Mouse (Mus musculus) lung, adult 18-20 months (tissue): Measurements from ENCODE around the gene Gm1043.

Source experiments
- DNase-seq, 2 experiments: peaks; one replicate each; pipeline ENCODE4 v3.0.0; 2022; ENCODE audit warnings: mixed read lengths in 2 of 2

Gm1043 gene

GRCm38 (mm10) chr5:37085241-37085640 lies at the start of gene Gm1043:
Gene Gm1043, plus strand, starts transcription at chr5:37085370.
- DNase-seq: no peak

GRCm38 (mm10) chr5:37035896-37036295 lies 49.3 kb upstream of the Gm1043 start:
- DNase-seq: no peak

- DNase-seq: no peak
These were observed 48.3 kb upstream of the Gm1043 start for GRCm38 (mm10) chr5:37036884-37037283.

GRCm38 (mm10) chr5:37039908-37040307 lies 45.3 kb upstream of the Gm1043 start:
- DNase-seq: no peak

DNA sequence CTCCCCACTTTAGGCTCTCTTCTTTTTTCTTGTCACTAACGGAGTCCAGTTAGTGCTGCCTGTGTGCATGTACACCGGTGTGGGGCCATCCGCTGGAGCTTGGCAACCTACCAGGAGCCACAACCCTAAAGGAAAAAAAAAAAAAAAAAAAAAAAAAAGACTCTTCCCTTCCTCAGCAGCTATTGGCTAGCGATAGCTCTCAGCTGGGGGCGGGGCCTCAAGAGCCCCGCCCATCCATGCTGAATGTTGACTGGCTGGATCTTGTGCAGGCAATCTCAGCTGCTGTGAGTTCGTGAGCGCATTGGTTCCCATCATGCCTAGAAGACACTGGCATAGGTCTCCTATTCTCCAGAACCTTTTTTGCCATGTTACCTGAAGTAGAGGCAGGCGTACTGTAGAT lies 44.5 kb upstream of the Gm1043 start:
- no peak for DNase-seq

DNA sequence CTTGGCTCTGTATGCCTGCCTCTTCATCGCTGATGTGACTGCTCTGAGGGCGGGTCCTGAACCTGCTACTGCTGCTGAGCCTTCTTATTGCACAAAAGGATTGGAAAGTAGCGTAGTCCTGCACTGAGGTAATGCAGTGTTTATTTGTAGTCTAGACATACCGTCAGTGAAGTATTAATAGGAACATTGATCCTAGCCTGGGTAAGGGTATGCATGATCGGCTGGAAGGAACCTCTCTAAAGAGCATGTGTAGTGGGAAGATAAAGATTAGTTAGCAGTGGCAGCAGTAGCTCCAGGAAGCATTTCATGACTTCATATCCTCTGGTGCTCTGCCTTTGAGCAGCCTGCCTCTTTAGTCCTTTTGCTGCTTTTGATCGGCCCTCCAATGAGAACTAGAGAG lies 43.5 kb upstream of the Gm1043 start:
- no peak for DNase-seq

DNA sequence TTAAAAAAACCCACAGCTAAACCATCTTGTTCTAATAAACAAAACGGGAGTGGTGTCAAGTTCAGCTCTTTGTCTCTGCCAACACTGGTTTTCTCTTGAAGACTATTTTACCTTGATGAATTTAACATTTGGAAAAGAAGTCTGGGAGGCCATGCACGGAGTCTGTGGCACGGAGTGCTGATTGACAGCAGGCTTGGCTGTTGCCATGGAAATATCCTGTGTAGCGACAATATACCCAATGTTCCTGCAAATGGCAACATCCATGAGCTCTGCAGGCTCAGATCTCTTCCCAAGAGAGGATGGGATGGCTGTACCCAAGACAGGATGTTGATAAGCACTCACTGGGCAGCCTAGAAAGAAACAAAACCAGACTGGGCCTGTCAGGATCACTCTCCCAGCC lies 42.2 kb upstream of the Gm1043 start:
- no peak for DNase-seq

DNA sequence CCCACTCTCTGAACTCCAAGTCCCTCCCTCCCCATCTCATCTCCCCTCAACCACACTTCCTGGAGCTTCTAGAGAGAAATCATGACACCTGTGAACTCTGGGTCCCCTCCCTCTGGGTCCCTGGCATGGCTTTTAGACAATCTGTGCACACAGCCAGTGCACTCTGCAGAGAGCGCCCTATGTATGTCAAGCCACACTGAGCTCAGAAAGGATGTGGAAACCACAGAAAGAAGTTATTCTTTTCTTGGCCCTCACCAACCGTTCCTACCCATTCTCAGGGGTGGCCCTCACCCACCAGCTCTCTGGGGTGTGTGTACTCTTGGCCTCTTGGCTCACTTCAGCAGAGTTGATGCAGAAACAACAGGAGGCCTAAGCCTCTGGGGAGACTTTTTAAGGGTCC lies 40.4 kb upstream of the Gm1043 start:
- DNase-seq: peak in 1 of 2 experiments; percentile 29

GRCm38 (mm10) chr5:37045582-37045981 lies 39.6 kb upstream of the Gm1043 start:
- no peak for DNase-seq

- no peak for DNase-seq
These were observed 38.4 kb upstream of the Gm1043 start for GRCm38 (mm10) chr5:37046791-37047190.

DNA sequence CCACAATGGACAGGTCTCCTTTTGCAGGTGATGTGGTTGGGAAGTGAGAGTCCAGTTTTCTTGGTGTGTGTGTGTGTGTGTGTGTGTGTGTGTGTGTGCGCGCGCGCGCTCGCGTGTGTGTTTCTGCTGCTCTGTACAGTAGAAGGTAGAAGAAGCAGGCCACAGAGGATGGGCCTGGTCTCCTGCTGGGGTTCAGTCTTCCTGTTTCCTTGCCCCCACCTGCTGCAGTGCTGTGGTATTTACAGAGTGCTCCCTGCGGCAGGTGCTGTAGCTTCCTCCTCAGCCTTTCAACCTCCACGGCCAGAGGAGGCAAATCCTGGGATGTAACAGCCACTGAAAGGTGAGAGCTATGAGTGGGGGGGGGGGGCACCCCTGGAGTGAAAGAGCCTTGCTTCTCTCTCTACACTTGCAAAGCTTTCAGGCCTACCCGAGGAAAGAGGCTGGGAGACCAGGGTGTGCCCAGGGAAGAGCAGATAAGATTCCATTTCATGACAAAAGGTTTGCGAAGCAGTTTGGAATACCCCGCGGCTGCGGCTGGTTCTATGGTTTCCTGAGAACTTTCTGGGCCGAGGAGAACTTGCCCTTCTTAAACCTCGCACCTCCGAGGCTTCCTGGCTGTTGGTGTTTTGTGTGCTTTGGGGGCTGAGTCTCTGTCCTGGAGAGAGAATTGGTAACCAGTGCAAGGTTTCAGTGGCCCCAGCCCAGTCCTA lies 37.8 kb upstream of the Gm1043 start:
- DNase-seq: no peak

GRCm38 (mm10) chr5:37047992-37048391 lies 37.2 kb upstream of the Gm1043 start:
- no peak for DNase-seq

DNA sequence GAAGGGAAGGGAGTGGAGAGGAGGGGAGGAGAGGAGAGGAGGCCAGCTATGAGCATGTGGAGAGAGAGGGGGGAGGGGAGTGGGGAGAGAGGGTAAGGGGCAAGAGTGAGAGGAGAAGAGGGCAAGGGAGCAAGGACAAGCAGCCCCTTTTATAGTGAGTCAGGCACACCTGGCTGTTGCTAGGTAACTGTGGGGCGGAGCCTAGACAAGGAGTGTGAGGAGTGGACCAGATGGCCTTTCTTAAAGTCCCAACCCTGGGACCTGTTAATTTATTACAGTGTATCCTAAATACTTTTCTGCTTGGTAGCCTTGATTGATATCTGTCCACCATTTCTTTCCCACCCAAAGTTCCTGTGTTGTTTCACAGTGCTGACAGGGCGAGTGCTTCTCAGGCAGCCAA lies 36.1 kb upstream of the Gm1043 start:
- DNase-seq: no peak

- peak in 1 of 2 experiments; percentile 29 for DNase-seq
These were observed 34.4 kb upstream of the Gm1043 start for GRCm38 (mm10) chr5:37050521-37051373.

GRCm38 (mm10) chr5:37051374-37052100 lies 33.6 kb upstream of the Gm1043 start:
- DNase-seq: no peak

DNA sequence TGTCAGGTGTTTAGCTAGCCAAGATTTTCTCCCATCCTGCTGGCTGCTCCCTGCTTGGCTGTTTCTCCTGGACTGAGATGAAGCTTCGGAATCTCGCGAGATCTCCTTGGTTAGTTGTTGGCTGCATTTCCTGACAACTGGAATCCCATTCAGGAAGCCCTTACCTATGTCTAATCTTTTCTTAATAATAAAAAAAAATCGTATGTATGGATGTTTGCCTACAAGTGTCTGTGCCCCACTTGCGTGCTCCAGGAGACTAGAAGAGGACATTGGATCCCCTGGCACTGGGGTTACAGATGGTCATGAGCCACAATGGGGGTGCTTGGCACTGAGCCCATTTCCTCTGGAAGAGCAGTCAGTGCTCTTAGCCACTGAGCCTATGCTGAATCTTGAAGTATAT lies 32.3 kb upstream of the Gm1043 start:
- no peak for DNase-seq

DNA sequence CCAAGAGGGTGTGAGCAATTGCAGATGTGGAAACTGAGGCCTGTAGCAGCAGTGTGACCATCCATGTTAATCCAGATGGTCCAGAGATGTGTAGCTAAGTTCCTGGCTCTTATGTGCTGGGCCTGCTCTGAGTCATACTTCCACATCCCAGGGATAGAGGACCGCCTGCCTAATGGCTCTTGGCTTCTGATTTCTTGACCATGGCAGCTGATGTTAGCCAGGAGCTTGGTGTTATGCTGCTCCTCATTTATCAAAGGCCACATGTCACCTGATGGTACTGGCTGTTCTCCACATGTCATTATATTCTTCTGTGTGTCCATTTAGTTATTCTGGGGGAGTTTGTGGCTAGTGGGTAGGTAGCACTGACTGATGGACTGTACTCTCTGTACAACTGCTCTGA lies 29.4 kb upstream of the Gm1043 start:
- DNase-seq: no peak

DNA sequence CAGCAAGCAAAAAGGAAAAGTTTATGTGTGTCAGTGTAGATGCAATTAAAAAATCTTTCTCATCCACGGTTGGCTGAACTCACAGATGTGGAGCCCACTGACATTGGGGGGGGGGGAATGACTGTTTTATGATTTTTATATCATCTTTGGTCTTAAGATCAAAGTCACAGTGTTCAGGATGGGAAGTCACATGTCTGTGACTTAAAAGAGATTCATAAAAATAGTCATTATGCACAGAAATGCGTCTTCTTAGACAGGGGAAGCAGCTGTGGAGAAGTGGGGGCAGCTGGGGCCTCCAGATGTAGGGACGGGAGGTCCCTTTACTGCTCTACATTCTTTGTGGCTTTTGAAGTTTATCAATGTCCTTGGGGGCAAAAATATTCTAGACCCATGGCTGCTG lies 28.7 kb upstream of the Gm1043 start:
- no peak for DNase-seq

- DNase-seq: no peak
These were observed 23.6 kb upstream of the Gm1043 start for GRCm38 (mm10) chr5:37061612-37062011.

GRCm38 (mm10) chr5:37064454-37065449 lies 20.4 kb upstream of the Gm1043 start:
- DNase-seq: no peak

GRCm38 (mm10) chr5:37066703-37067568 lies 18.2 kb upstream of the Gm1043 start:
- no peak for DNase-seq
